Mouse (Mus musculus): ENCODE results near the gene Ptgis. TPM values are rescaled to one million over a fixed set of nuclear protein-coding genes. Genes with fewer than 3 reads are reported as not detected.

Gene Ptgis
- total and polyA plus RNA-seq, 2 experiments, result 1.0 to 3.1 TPM

DNA sequence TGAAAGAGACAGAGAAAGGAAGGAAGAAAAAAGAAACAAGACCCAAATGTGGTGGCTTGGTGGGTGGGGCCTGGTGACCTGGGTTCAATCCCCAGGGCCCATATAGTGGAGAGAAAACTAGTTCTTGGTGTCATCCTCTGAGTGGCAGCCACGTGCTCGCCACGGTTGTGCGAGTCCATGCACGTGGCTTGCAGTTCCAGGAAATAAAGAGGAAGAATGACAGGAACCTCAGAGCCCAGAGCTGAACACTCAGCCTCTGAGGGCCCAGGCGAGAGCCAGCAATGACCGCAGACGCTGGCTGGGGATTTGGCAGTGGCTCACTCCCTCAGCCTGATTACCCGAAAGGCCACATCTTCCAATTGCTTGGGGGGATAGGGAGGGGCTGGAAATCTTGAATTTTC lies 30.7 kb upstream of the Ptgis start:
- Histone ChIP-seq H3K4me1 (ENCODE audit: control insufficient read depth, insufficient read depth, low read length) (no peaks in the 10 kb centered on the region), H3K4me3 (ENCODE audit: insufficient read depth, low read depth, low read length) (no peak overlapping the region), H3K27ac (replicated peaks; ENCODE audit: insufficient read depth, low read depth, low read length) (no peak overlapping the region; the same call in 1 of the 2 replicates), H3K27me3 (ENCODE audit: control insufficient read depth, insufficient read depth, low read length) (no peaks in the 10 kb centered on the region), H3K79me2 (ENCODE audit: control insufficient read depth, insufficient read depth, low read length) (no peaks in the 10 kb centered on the region), H3K9ac (ENCODE audit: low read depth, low read length) (no peak overlapping the region), H3K36me3 (ENCODE audit: control insufficient read depth, insufficient read depth, low read length) (no peaks in the 10 kb centered on the region)
- TF ChIP-seq CTCF (IDR thresholded peaks at IDR 0.05; ENCODE audit: low read depth, low read length), result no peak
- no peak for TF ChIP-seq POLR2A (IDR thresholded peaks at IDR 0.05; ENCODE audit: extremely low read depth, insufficient read depth, low read length)
- WGBS, result 82% methylated on average over 9 of the region's 9 CpGs
- no peak for DNase-seq (ENCODE audit: extremely low read depth, low read depth, low spot score)

DNA sequence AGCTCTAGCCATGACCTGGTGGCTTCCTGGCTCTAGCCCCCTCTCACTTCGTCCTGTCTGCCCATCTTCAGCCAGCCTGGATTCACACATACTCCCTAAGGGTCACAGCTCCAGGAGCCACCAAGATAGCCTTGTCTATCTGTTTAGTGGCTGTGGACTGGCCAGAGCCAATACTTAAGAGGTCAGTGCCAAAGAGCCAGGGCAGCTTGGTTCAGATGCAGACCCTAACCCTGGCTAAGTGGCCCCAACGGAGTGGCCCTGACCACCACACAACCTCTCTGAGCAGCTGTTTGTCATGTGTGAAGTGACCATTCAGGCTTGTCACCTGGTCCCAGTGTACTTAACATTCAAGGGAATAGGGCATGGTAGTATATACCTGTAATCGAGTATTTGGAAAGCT lies 30.1 kb upstream of the Ptgis start:
- no peak overlapping the region for H3K9ac ChIP-seq (ENCODE audit: low read depth, low read length)
- no peak overlapping the region for H3K27ac ChIP-seq (replicated peaks; ENCODE audit: insufficient read depth, low read depth, low read length)
- TF ChIP-seq POLR2A (IDR thresholded peaks at IDR 0.05; ENCODE audit: extremely low read depth, insufficient read depth, low read length) (no peak), CTCF (IDR thresholded peaks at IDR 0.05; ENCODE audit: low read depth, low read length) (no peak)
- no peaks in the 10 kb centered on the region for H3K27me3 ChIP-seq (ENCODE audit: control insufficient read depth, insufficient read depth, low read length)
- DNase-seq (ENCODE audit: extremely low read depth, low read depth, low spot score), result no peak
- WGBS, result 95% methylated on average over 3 of the region's 3 CpGs
- H3K4me3 ChIP-seq (ENCODE audit: insufficient read depth, low read depth, low read length), result no peak overlapping the region
- H3K36me3 ChIP-seq (ENCODE audit: control insufficient read depth, insufficient read depth, low read length), result no peaks in the 10 kb centered on the region
- H3K79me2 ChIP-seq (ENCODE audit: control insufficient read depth, insufficient read depth, low read length), result no peaks in the 10 kb centered on the region
- H3K4me1 ChIP-seq (ENCODE audit: control insufficient read depth, insufficient read depth, low read length), result no peaks in the 10 kb centered on the region

DNA sequence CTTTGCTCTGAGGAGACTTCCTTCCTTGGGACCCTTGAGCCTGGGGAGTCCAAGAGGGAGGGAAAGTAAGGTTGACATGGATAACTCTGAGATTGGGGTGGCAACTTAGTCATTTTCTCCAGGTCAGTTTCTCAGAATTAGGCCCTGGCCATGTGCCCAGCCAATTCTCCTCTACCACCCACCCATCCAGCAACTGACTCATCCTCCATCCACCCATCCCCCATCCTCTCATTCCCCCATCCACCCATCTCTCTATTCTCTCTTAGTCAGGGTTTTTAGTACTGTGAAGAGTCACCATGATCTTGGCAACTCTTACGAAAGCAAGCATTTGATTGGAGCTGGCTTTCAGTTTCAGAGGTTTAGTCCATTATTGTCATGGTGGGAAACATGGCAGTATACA lies 28.3 kb upstream of the Ptgis start:
- Histone ChIP-seq H3K4me1 (ENCODE audit: control insufficient read depth, insufficient read depth, low read length) (no peaks in the 10 kb centered on the region), H3K4me3 (ENCODE audit: insufficient read depth, low read depth, low read length) (no peak overlapping the region), H3K27ac (replicated peaks; ENCODE audit: insufficient read depth, low read depth, low read length) (no peak overlapping the region), H3K27me3 (ENCODE audit: control insufficient read depth, insufficient read depth, low read length) (no peaks in the 10 kb centered on the region), H3K36me3 (ENCODE audit: control insufficient read depth, insufficient read depth, low read length) (no peaks in the 10 kb centered on the region), H3K9ac (ENCODE audit: low read depth, low read length) (no peak overlapping the region), H3K79me2 (ENCODE audit: control insufficient read depth, insufficient read depth, low read length) (no peaks in the 10 kb centered on the region)
- WGBS, result 95% methylated on average over 1 of the region's 1 CpGs
- DNase-seq (ENCODE audit: extremely low read depth, low read depth, low spot score), result no peak
- TF ChIP-seq CTCF (IDR thresholded peaks at IDR 0.05; ENCODE audit: low read depth, low read length), result no peak
- no peak for TF ChIP-seq POLR2A (IDR thresholded peaks at IDR 0.05; ENCODE audit: extremely low read depth, insufficient read depth, low read length)

DNA sequence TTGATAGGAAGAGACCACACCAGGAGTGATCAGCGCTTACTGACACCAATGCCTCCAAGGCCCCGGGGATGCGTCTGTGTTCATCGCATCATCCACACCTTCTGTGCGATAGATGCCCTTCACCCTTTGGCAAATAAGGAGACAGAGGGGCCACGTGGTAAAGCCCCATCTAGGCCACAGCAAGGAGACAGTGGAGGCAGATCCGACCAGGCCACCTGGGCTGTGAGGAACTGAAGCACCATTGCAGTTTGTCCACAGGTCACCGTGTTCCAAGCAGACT lies 27.9 kb upstream of the Ptgis start:
- no peak for DNase-seq (ENCODE audit: extremely low read depth, low read depth, low spot score)
- H3K9ac ChIP-seq (ENCODE audit: low read depth, low read length), result no peak overlapping the region
- no peaks in the 10 kb centered on the region for H3K79me2 ChIP-seq (ENCODE audit: control insufficient read depth, insufficient read depth, low read length)
- H3K4me1 ChIP-seq (ENCODE audit: control insufficient read depth, insufficient read depth, low read length), result no peaks in the 10 kb centered on the region
- TF ChIP-seq POLR2A (IDR thresholded peaks at IDR 0.05; ENCODE audit: extremely low read depth, insufficient read depth, low read length), result no peak
- no peak for TF ChIP-seq CTCF (IDR thresholded peaks at IDR 0.05; ENCODE audit: low read depth, low read length)
- H3K36me3 ChIP-seq (ENCODE audit: control insufficient read depth, insufficient read depth, low read length), result no peaks in the 10 kb centered on the region
- no peak overlapping the region for H3K27ac ChIP-seq (replicated peaks; ENCODE audit: insufficient read depth, low read depth, low read length)
- WGBS, result 88% methylated on average over 8 of the region's 8 CpGs
- H3K27me3 ChIP-seq (ENCODE audit: control insufficient read depth, insufficient read depth, low read length), result no peaks in the 10 kb centered on the region
- H3K4me3 ChIP-seq (ENCODE audit: insufficient read depth, low read depth, low read length), result no peak overlapping the region

DNA sequence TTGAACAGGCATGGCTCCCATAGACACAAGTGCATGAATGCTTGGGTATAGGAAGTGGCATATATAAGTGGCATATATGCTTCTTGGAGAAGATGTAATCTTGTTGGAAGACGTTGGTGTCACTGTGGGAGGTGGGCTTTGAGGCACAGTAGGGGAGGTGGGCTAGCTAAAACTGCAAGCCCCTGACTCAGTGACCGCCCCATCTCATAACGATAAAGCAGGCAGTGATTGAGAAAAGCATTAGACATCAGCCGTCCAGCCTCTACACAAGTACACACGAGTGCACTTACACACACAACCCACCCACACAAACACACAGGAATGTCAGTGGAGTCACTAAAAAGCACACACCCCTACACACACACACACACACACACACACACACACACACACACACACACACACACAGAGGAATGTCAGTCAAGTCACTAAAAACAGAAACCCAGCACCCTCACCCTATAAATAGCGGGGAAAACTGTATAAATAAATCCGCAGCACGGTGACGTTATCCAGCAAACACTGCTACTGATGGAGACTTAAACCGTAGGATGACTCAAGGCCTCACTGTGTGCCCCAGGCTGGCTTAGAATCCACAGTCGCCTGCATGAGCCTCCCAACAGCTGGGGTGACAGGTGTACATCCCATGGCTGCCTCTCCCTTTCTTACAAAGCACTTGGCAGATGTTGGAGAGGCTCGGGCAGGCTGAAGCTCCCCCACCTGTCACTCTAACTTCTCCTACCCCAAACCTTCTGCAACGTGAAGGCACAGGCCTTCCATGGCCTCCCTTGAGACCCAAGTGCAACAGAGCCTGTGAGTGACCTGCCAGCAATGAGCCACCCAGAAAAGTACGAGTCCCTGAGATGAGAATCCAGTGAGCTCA lies 27.4 kb upstream of the Ptgis start:
- no peak for DNase-seq (ENCODE audit: extremely low read depth, low read depth, low spot score)
- Histone ChIP-seq H3K27ac (replicated peaks; ENCODE audit: insufficient read depth, low read depth, low read length) (no peak overlapping the region), H3K4me3 (ENCODE audit: insufficient read depth, low read depth, low read length) (no peak overlapping the region), H3K4me1 (ENCODE audit: control insufficient read depth, insufficient read depth, low read length) (no peaks in the 10 kb centered on the region), H3K36me3 (ENCODE audit: control insufficient read depth, insufficient read depth, low read length) (no peaks in the 10 kb centered on the region), H3K27me3 (ENCODE audit: control insufficient read depth, insufficient read depth, low read length) (no peaks in the 10 kb centered on the region), H3K79me2 (ENCODE audit: control insufficient read depth, insufficient read depth, low read length) (no peaks in the 10 kb centered on the region), H3K9ac (ENCODE audit: low read depth, low read length) (no peak overlapping the region)
- 86% methylated on average over 14 of the region's 14 CpGs for WGBS
- TF ChIP-seq CTCF (IDR thresholded peaks at IDR 0.05; ENCODE audit: low read depth, low read length), result no peak
- TF ChIP-seq POLR2A (IDR thresholded peaks at IDR 0.05; ENCODE audit: extremely low read depth, insufficient read depth, low read length), result no peak

GRCm38 (mm10) chr2:167266231-167266630 lies 25.8 kb upstream of the Ptgis start:
- Histone ChIP-seq H3K4me3 (ENCODE audit: insufficient read depth, low read depth, low read length) (no peak overlapping the region), H3K27me3 (ENCODE audit: control insufficient read depth, insufficient read depth, low read length) (no peaks in the 10 kb centered on the region), H3K4me1 (ENCODE audit: control insufficient read depth, insufficient read depth, low read length) (no peaks in the 10 kb centered on the region), H3K36me3 (ENCODE audit: control insufficient read depth, insufficient read depth, low read length) (no peaks in the 10 kb centered on the region), H3K9ac (ENCODE audit: low read depth, low read length) (no peak overlapping the region), H3K79me2 (ENCODE audit: control insufficient read depth, insufficient read depth, low read length) (no peaks in the 10 kb centered on the region), H3K27ac (replicated peaks; ENCODE audit: insufficient read depth, low read depth, low read length) (no peak overlapping the region)
- no peak for DNase-seq (ENCODE audit: extremely low read depth, low read depth, low spot score)
- no peak for TF ChIP-seq CTCF (IDR thresholded peaks at IDR 0.05; ENCODE audit: low read depth, low read length)
- TF ChIP-seq POLR2A (IDR thresholded peaks at IDR 0.05; ENCODE audit: extremely low read depth, insufficient read depth, low read length), result no peak
- WGBS, result 84% methylated on average over 10 of the region's 10 CpGs
